Mouse (Mus musculus): ENCODE data around the gene Dpysl5. TPM values are rescaled to one million over a fixed set of nuclear protein-coding genes. Genes with fewer than 3 reads are reported as not detected.
"Not testable (repeated sequence)": the region's sequence is repeated elsewhere in the genome, so short reads cannot be mapped to it uniquely, and the experiment has no call there.

Dpysl5 gene
- polyA plus RNA-seq, 1 experiment: 73.0 TPM

DNA sequence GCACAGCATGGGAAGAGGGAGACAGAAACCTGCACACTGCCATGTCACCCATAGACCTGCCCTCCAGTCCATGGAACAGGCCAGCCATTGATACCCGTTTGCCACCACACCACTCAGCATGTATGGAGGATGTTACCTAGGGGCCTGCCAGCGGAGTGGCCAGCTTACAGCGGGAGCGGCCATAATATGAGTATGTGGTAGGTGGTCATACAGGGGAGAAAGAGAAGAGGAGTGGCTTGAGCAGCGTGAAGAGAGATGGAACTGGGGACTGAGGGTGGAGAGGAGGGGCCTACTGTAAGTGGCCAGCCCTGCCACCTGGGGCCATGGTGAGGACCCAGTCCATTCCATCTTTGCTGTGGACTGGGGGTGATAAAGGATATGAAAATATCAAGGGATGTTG is 29.4 kb upstream of the Dpysl5 start:
- no peak overlapping the region for H3K4me3 ChIP-seq (ENCODE audit: control insufficient read depth, low read depth, low read length)
- no peaks in the 10 kb centered on the region for H3K27me3 ChIP-seq (ENCODE audit: control insufficient read depth, insufficient read depth, low read length)
- H3K27ac ChIP-seq (ENCODE audit: control insufficient read depth, insufficient read depth, low read depth, low read length): no peak overlapping the region
- no peaks in the 10 kb centered on the region for H3K4me1 ChIP-seq (ENCODE audit: control insufficient read depth, insufficient read depth, low read length)
- TF ChIP-seq POLR2A (IDR thresholded peaks at IDR 0.05; ENCODE audit: control insufficient read depth, low read depth, low read length) (no peak), CTCF (IDR thresholded peaks at IDR 0.05; ENCODE audit: control insufficient read depth, insufficient read depth, insufficient replicate concordance, low read depth, low read length) (no peak)
- no peaks in the 10 kb centered on the region for H3K36me3 ChIP-seq (ENCODE audit: control insufficient read depth, insufficient read depth, low read length)

DNA sequence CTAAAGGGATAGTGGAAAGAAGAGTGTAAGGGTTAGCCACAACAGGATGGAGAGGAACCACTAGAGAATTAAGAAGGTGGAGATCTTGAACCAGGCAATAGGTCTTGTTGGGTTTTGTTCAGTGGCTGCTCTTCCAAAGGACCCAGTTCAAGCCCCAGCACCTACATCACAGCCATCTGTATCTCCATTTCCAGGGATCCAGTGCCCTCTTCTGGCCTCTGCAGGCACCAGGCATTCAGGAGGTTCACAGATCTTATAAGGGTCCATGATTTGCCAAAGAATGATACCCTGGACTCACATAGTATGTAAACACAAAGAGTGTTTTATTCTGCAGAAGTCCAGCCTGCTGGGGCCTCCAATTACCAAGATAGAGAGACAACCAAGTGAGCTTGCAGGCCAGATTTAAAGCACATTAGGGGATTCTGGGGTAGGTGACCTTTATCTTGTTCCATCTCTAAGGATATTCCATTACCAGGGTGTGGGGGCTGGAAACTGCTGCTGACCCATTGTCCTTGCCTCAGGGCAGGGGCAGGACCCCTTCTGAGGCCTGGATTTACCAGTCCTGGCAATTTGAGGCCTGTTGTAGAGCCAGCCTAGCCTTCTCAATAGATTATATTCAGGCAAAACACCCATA is 28.3 kb upstream of the Dpysl5 start:
- Histone ChIP-seq H3K27me3 (ENCODE audit: control insufficient read depth, insufficient read depth, low read length) (no peaks in the 10 kb centered on the region), H3K4me3 (ENCODE audit: control insufficient read depth, low read depth, low read length) (no peak overlapping the region), H3K27ac (ENCODE audit: control insufficient read depth, insufficient read depth, low read depth, low read length) (no peak overlapping the region), H3K36me3 (ENCODE audit: control insufficient read depth, insufficient read depth, low read length) (no peaks in the 10 kb centered on the region), H3K4me1 (ENCODE audit: control insufficient read depth, insufficient read depth, low read length) (no peaks in the 10 kb centered on the region)
- TF ChIP-seq POLR2A (IDR thresholded peaks at IDR 0.05; ENCODE audit: control insufficient read depth, low read depth, low read length): no peak
- no peak; the same call in 1 of the 2 replicates for TF ChIP-seq CTCF (IDR thresholded peaks at IDR 0.05; ENCODE audit: control insufficient read depth, insufficient read depth, insufficient replicate concordance, low read depth, low read length)

DNA sequence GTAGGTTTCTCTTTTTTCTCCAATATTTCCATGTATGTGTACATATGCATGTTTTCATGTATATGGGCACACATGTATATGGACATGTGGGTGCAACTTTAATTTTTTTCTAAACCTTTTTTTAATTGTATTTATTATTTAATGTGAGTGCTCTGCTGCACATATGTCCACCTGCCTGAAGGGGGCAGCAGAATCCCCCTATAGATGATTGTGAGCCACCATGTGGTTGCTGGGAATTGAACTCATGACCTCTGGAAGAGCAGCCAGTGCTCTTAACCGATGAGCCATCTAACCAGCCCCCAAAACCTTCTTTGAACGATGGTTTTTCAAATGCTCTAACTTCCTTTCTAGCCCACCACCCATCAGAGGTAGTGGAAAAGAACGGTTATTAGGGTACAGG is 27.4 kb upstream of the Dpysl5 start:
- Histone ChIP-seq H3K4me3 (ENCODE audit: control insufficient read depth, low read depth, low read length) (no peak overlapping the region), H3K27ac (ENCODE audit: control insufficient read depth, insufficient read depth, low read depth, low read length) (no peak overlapping the region), H3K27me3 (ENCODE audit: control insufficient read depth, insufficient read depth, low read length) (no peaks in the 10 kb centered on the region), H3K4me1 (ENCODE audit: control insufficient read depth, insufficient read depth, low read length) (no peaks in the 10 kb centered on the region), H3K36me3 (ENCODE audit: control insufficient read depth, insufficient read depth, low read length) (no peaks in the 10 kb centered on the region)
- TF ChIP-seq POLR2A (IDR thresholded peaks at IDR 0.05; ENCODE audit: control insufficient read depth, low read depth, low read length) (no peak), CTCF (IDR thresholded peaks at IDR 0.05; ENCODE audit: control insufficient read depth, insufficient read depth, insufficient replicate concordance, low read depth, low read length) (no peak)

DNA sequence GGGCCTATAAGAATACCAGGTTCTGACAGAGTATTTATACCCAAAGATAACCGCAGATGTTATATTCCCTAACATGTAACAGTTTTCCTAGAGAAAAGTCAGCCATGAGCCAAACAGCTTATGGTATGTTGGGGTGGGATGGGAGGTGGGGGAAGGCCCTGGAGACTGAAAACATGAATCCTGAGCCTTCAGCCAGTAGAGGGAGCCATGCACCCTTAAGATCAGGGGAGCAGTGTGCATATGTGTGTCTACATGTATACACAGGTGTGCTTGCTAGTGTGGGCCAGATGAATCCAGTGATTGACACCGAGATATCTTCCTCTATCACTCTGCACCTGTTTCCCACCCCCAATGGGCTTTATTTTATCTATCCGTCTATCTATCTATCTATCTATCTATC is 24.6 kb upstream of the Dpysl5 start:
- H3K27me3 ChIP-seq (ENCODE audit: control insufficient read depth, insufficient read depth, low read length): no peaks in the 10 kb centered on the region
- H3K4me1 ChIP-seq (ENCODE audit: control insufficient read depth, insufficient read depth, low read length): no peaks in the 10 kb centered on the region
- no peak for TF ChIP-seq POLR2A (IDR thresholded peaks at IDR 0.05; ENCODE audit: control insufficient read depth, low read depth, low read length)
- no peak for TF ChIP-seq CTCF (IDR thresholded peaks at IDR 0.05; ENCODE audit: control insufficient read depth, insufficient read depth, insufficient replicate concordance, low read depth, low read length)
- no peak overlapping the region for H3K4me3 ChIP-seq (ENCODE audit: control insufficient read depth, low read depth, low read length)
- H3K27ac ChIP-seq (ENCODE audit: control insufficient read depth, insufficient read depth, low read depth, low read length): no peak overlapping the region
- H3K36me3 ChIP-seq (ENCODE audit: control insufficient read depth, insufficient read depth, low read length): no peaks in the 10 kb centered on the region

DNA sequence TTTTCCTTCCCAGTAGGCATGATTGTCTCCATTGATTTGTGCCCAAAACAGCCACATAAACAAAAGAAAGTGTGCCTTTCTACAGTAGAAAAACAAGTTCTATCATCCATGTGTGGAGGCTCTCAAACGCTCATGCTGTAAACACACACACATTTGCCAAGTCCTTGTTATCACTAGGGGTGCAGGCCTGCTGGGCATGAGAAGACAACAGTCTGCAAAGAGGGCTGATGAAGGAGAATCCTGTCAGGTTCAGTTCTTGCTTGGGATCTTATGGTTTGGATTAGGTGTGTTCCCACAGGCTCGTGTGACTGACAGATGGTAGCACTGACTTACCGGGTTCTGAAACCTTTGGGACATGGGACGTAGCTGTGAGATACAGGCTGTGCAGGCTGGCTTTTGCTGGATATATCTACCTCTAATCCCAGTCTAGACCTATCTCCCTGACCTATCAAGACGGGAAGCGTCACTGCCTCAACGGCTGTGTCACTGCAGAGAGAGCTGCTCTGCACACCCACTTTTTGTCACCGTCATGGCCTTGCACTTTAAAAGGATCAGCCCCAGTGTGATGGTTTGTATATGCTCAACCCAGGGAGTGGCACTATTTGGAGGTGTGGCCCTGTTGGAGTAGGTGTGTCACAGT is 10.9 kb upstream of the Dpysl5 start:
- Histone ChIP-seq H3K36me3 (ENCODE audit: control insufficient read depth, insufficient read depth, low read length) (no peaks in the 10 kb centered on the region), H3K4me1 (ENCODE audit: control insufficient read depth, insufficient read depth, low read length) (no peaks in the 10 kb centered on the region), H3K4me3 (ENCODE audit: control insufficient read depth, low read depth, low read length) (no peak overlapping the region), H3K27ac (ENCODE audit: control insufficient read depth, insufficient read depth, low read depth, low read length) (no peak overlapping the region), H3K27me3 (ENCODE audit: control insufficient read depth, insufficient read depth, low read length) (no peaks in the 10 kb centered on the region)
- TF ChIP-seq CTCF (IDR thresholded peaks at IDR 0.05; ENCODE audit: control insufficient read depth, insufficient read depth, insufficient replicate concordance, low read depth, low read length): no peak
- no peak for TF ChIP-seq POLR2A (IDR thresholded peaks at IDR 0.05; ENCODE audit: control insufficient read depth, low read depth, low read length)

DNA sequence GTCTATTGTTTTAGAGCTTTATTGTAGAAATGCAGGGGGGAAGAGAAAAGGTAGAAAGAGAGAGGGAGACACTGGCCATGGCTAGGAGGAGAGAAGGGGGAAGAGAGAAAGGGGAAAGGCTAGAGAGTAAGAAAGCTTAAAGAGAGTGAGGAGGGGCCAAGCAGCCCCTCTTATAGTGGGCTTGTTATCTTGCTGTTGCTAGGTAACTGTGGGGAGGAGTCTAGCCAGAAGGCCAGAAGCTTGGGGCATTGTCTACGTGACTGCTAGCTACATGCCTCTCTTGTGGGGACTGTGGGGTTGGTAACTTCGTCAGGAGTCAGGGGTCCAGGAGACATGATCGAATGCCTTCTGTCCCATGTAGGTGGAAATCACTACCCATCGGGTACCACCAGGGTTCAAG is 10.0 kb upstream of the Dpysl5 start:
- H3K4me1 ChIP-seq (ENCODE audit: control insufficient read depth, insufficient read depth, low read length); H3K27ac ChIP-seq (ENCODE audit: control insufficient read depth, insufficient read depth, low read depth, low read length); H3K36me3 ChIP-seq (ENCODE audit: control insufficient read depth, insufficient read depth, low read length); H3K4me3 ChIP-seq (ENCODE audit: control insufficient read depth, low read depth, low read length); H3K27me3 ChIP-seq (ENCODE audit: control insufficient read depth, insufficient read depth, low read length): not testable (repeated sequence)

DNA sequence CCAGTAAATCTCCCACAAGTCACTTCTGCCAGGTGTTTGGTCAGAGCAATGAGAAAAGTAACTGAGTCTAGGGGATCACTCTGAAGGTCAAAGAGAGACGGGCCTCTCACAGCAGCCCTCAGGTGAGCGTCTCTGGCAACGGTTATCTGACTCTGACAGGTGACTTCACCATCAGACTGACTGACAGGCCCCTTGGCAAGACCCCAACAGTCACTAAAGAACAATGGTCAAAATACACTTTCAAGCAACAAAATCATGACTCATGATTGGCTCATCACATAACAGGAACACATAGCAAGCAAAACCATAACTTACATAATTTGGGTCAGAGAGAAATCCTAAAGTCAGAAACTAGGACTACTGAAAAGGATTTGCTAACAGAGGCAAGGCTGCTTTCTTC is 9.5 kb upstream of the Dpysl5 start:
- H3K27me3 ChIP-seq (ENCODE audit: control insufficient read depth, insufficient read depth, low read length): no peaks in the 10 kb centered on the region
- no peaks in the 10 kb centered on the region for H3K36me3 ChIP-seq (ENCODE audit: control insufficient read depth, insufficient read depth, low read length)
- no peaks in the 10 kb centered on the region for H3K4me1 ChIP-seq (ENCODE audit: control insufficient read depth, insufficient read depth, low read length)
- no peak overlapping the region for H3K27ac ChIP-seq (ENCODE audit: control insufficient read depth, insufficient read depth, low read depth, low read length)
- TF ChIP-seq POLR2A (IDR thresholded peaks at IDR 0.05; ENCODE audit: control insufficient read depth, low read depth, low read length): no peak
- no peak for TF ChIP-seq CTCF (IDR thresholded peaks at IDR 0.05; ENCODE audit: control insufficient read depth, insufficient read depth, insufficient replicate concordance, low read depth, low read length)
- H3K4me3 ChIP-seq (ENCODE audit: control insufficient read depth, low read depth, low read length): no peak overlapping the region
